Mouse (Mus musculus): ENCODE data around the gene Mapk11. TPM values are rescaled to one million over a fixed set of nuclear protein-coding genes. Genes with fewer than 3 reads are reported as not detected.

The Mapk11 gene
- polyA plus RNA-seq, 1 experiment, result 7.9 TPM

DNA sequence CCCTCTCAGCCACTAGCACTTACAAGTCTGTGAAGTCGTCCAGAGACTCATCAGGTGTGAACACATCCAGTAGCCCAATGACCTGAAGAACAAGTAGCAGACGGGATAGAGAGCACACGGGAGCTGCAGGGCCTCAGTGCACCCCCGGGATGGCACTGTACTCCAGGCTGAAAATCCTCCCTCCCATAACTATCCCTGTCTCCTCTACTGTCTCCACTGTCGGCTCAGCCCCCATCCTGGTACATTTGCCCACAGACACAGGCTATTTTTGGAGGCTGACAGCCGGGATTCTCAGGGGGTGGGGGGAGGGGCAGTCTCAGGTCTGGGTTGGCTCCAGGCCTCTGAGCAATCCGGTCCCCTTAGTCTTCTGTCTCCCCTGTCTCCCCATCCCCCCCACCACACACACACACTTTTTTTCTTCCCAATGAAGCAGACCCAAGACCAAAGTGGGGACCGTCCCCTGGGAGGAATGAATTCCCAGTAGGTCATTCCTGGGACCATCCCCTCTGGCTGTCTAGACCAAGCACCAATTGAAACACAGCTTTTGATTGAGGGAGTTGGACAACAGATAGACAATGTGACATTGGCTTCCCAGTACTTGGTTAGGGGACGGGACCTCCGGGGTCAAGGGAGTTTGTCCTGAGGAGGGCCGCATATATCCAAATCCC lies 11.9 kb downstream of the Mapk11 start:
- WGBS, result 64% methylated on average over 11 of the region's 11 CpGs
- no peaks in the 10 kb centered on the region for H3K4me1 ChIP-seq (ENCODE audit: control insufficient read depth, insufficient read depth, low read length)
- no peak overlapping the region for H3K4me3 ChIP-seq (ENCODE audit: insufficient read depth, low read depth, low read length)
- no peak for TF ChIP-seq POLR2A (IDR thresholded peaks at IDR 0.05; ENCODE audit: low read depth, low read length)
- TF ChIP-seq CTCF (conservative IDR thresholded peaks at IDR 0.05; ENCODE audit: insufficient read depth, insufficient read length, low read depth, low read length), result no peak
- no peaks in the 10 kb centered on the region for H3K27me3 ChIP-seq (replicated peaks; ENCODE audit: control insufficient read depth, insufficient read depth, low read length)
- no peak for DNase-seq
- no peak overlapping the region for H3K27ac ChIP-seq (ENCODE audit: insufficient read depth, low read depth, low read length)
- no peaks in the 10 kb centered on the region for H3K36me3 ChIP-seq (ENCODE audit: control insufficient read depth, insufficient read depth, low read length)

GRCm38 (mm10) chr15:89136461-89137155 lies 12.8 kb downstream of the Mapk11 start:
- Histone ChIP-seq H3K27ac (ENCODE audit: insufficient read depth, low read depth, low read length) (no peak overlapping the region), H3K36me3 (ENCODE audit: control insufficient read depth, insufficient read depth, low read length) (no peaks in the 10 kb centered on the region), H3K4me1 (ENCODE audit: control insufficient read depth, insufficient read depth, low read length) (no peaks in the 10 kb centered on the region), H3K4me3 (ENCODE audit: insufficient read depth, low read depth, low read length) (no peak overlapping the region), H3K27me3 (replicated peaks; ENCODE audit: control insufficient read depth, insufficient read depth, low read length) (no peaks in the 10 kb centered on the region)
- TF ChIP-seq CTCF (conservative IDR thresholded peaks at IDR 0.05; ENCODE audit: insufficient read depth, insufficient read length, low read depth, low read length) (no peak), POLR2A (IDR thresholded peaks at IDR 0.05; ENCODE audit: low read depth, low read length) (no peak)
- DNase-seq, result no peak
- 91% methylated on average over 5 of the region's 5 CpGs for WGBS

- H3K36me3 ChIP-seq (ENCODE audit: control insufficient read depth, insufficient read depth, low read length), result no peaks in the 10 kb centered on the region
- H3K4me3 ChIP-seq (ENCODE audit: insufficient read depth, low read depth, low read length), result no peak overlapping the region
- no peaks in the 10 kb centered on the region for H3K27me3 ChIP-seq (replicated peaks; ENCODE audit: control insufficient read depth, insufficient read depth, low read length)
- WGBS, result 84% methylated on average over 3 of the region's 3 CpGs
- H3K27ac ChIP-seq (ENCODE audit: insufficient read depth, low read depth, low read length), result no peak overlapping the region
- peaks cover 7% of the 10 kb centered on the region; the same call in 1 of the 2 replicates for H3K4me1 ChIP-seq (ENCODE audit: control insufficient read depth, insufficient read depth, low read length)
- DNase-seq, result peak; percentile 45
- no peak for TF ChIP-seq CTCF (conservative IDR thresholded peaks at IDR 0.05; ENCODE audit: insufficient read depth, insufficient read length, low read depth, low read length)
- TF ChIP-seq POLR2A (IDR thresholded peaks at IDR 0.05; ENCODE audit: low read depth, low read length), result no peak
These were observed 18.1 kb downstream of the Mapk11 start for GRCm38 (mm10) chr15:89131316-89131715.

GRCm38 (mm10) chr15:89130245-89130644 lies 19.2 kb downstream of the Mapk11 start:
- TF ChIP-seq CTCF (conservative IDR thresholded peaks at IDR 0.05; ENCODE audit: insufficient read depth, insufficient read length, low read depth, low read length) (no peak), POLR2A (IDR thresholded peaks at IDR 0.05; ENCODE audit: low read depth, low read length) (no peak)
- H3K27me3 ChIP-seq (replicated peaks; ENCODE audit: control insufficient read depth, insufficient read depth, low read length), result no peaks in the 10 kb centered on the region
- peaks cover 7% of the 10 kb centered on the region; the same call in 1 of the 2 replicates for H3K4me1 ChIP-seq (ENCODE audit: control insufficient read depth, insufficient read depth, low read length)
- no peak for DNase-seq
- no peak overlapping the region for H3K27ac ChIP-seq (ENCODE audit: insufficient read depth, low read depth, low read length)
- no peaks in the 10 kb centered on the region for H3K36me3 ChIP-seq (ENCODE audit: control insufficient read depth, insufficient read depth, low read length)
- H3K4me3 ChIP-seq (ENCODE audit: insufficient read depth, low read depth, low read length), result no peak overlapping the region

GRCm38 (mm10) chr15:89128382-89129350 lies 20.8 kb downstream of the Mapk11 start, which contains the start of gene Hdac10:
TSS of gene Hdac10 (minus strand) at chr15:89128700.
- peak; percentile 34 for TF ChIP-seq POLR2A (IDR thresholded peaks at IDR 0.05; ENCODE audit: low read depth, low read length)
- TF ChIP-seq CTCF (conservative IDR thresholded peaks at IDR 0.05; ENCODE audit: insufficient read depth, insufficient read length, low read depth, low read length), result peak; percentile 93
- Histone ChIP-seq H3K4me1 (ENCODE audit: control insufficient read depth, insufficient read depth, low read length) (peaks cover 8% of the 10 kb centered on the region), H3K36me3 (ENCODE audit: control insufficient read depth, insufficient read depth, low read length) (no peaks in the 10 kb centered on the region), H3K27ac (ENCODE audit: insufficient read depth, low read depth, low read length) (peak within 1 kb of the TSS; percentile 75), H3K27me3 (replicated peaks; ENCODE audit: control insufficient read depth, insufficient read depth, low read length) (no peaks in the 10 kb centered on the region), H3K4me3 (ENCODE audit: insufficient read depth, low read depth, low read length) (peak within 1 kb of the TSS; percentile 69)
- DNase-seq, result peak; percentile 91
- 3% methylated on average over 36 of the region's 36 CpGs for whole genome bisulfite sequencing

DNA sequence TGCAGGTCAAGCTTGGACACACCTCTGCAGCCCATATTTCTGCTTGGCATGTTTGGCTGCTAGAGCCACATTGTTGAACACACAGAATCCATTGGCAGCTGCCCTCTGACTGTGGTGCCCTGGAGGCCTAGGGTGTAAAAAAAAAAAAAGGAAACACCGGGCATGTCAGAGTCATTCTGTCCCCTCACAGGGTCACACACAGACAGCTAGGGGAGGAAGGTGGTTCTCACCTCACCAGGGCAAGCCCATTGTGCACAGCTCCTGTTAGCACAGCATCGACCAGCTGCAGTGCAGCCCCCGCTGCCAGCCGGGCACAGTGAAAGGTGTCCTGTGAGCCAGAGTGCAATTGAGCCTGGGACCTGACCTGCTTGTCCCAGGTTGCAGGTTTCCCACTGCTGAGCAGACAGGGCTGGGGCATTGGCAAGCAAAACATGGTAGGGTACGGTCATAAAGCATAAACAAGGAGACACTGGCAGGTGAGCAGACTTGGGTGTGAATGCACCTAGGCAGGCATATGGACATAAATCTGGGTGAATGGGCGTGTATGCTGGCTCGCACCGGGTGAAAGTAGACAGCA lies 22.0 kb downstream of the Mapk11 start:
- no peak overlapping the region for H3K27ac ChIP-seq (ENCODE audit: insufficient read depth, low read depth, low read length)
- DNase-seq, result no peak
- WGBS, result 74% methylated on average over 8 of the region's 8 CpGs
- no peaks in the 10 kb centered on the region for H3K27me3 ChIP-seq (replicated peaks; ENCODE audit: control insufficient read depth, insufficient read depth, low read length)
- H3K4me3 ChIP-seq (ENCODE audit: insufficient read depth, low read depth, low read length), result peak overlapping the region; percentile 69; the same call in 1 of the 2 replicates
- TF ChIP-seq POLR2A (IDR thresholded peaks at IDR 0.05; ENCODE audit: low read depth, low read length) (no peak), CTCF (conservative IDR thresholded peaks at IDR 0.05; ENCODE audit: insufficient read depth, insufficient read length, low read depth, low read length) (no peak)
- peaks cover 13% of the 10 kb centered on the region for H3K4me1 ChIP-seq (ENCODE audit: control insufficient read depth, insufficient read depth, low read length)
- H3K36me3 ChIP-seq (ENCODE audit: control insufficient read depth, insufficient read depth, low read length), result no peaks in the 10 kb centered on the region

All from kidney, adult 2 months (tissue).